Mouse (Mus musculus): ENCODE data around the gene Amotl2. TPM values are rescaled to one million over a fixed set of nuclear protein-coding genes. Genes with fewer than 3 reads are reported as not detected.
A peak's percentile ranks its signal among the peaks of the same experiment; 100 is the strongest.

The Amotl2 gene
- polyA plus RNA-seq, 1 experiment from 2014 or later, result 44.5 TPM

GRCm38 (mm10) chr9:102728469-102728747 lies 11.9 kb downstream of the Amotl2 start:
- Histone ChIP-seq H3K4me1 (ENCODE audit: control insufficient read depth, insufficient read depth, low read length) (peaks cover 36% of the 10 kb centered on the region), H3K36me3 (ENCODE audit: control insufficient read depth, insufficient read depth, low read length) (peaks cover 94% of the 10 kb centered on the region), H3K9ac (ENCODE audit: low read depth, low read length) (no peak overlapping the region), H3K4me2 (ENCODE audit: low read depth, low read length) (no peak overlapping the region), H3K27ac (replicated peaks; ENCODE audit: low read depth, low read length) (no peak overlapping the region), H3K4me3 (ENCODE audit: low read depth, low read length) (no peak overlapping the region), H3K9me3 (ENCODE audit: control insufficient read depth, low read length) (no peaks in the 10 kb centered on the region), H3K27me3 (replicated peaks; ENCODE audit: control insufficient read depth, insufficient read depth, low read length) (no peaks in the 10 kb centered on the region)
- WGBS, result 95% methylated on average over 9 of the region's 9 CpGs
- ATAC-seq (ENCODE audit: low read depth), result no peak
- DNase-seq (ENCODE audit: low spot score), result no peak

GRCm38 (mm10) chr9:102729093-102729845 lies 12.8 kb downstream of the Amotl2 start:
- Histone ChIP-seq H3K4me3 (ENCODE audit: low read depth, low read length) (no peak overlapping the region), H3K27me3 (replicated peaks; ENCODE audit: control insufficient read depth, insufficient read depth, low read length) (no peaks in the 10 kb centered on the region), H3K27ac (replicated peaks; ENCODE audit: low read depth, low read length) (no peak overlapping the region), H3K36me3 (ENCODE audit: control insufficient read depth, insufficient read depth, low read length) (peaks cover 94% of the 10 kb centered on the region), H3K9me3 (ENCODE audit: control insufficient read depth, low read length) (no peaks in the 10 kb centered on the region), H3K9ac (ENCODE audit: low read depth, low read length) (no peak overlapping the region), H3K4me2 (ENCODE audit: low read depth, low read length) (no peak overlapping the region), H3K4me1 (ENCODE audit: control insufficient read depth, insufficient read depth, low read length) (peaks cover 27% of the 10 kb centered on the region)
- no peak for DNase-seq (ENCODE audit: low spot score)
- WGBS, result 89% methylated on average over 21 of the region's 21 CpGs
- ATAC-seq (ENCODE audit: low read depth), result no peak

- Histone ChIP-seq H3K9me3 (ENCODE audit: control insufficient read depth, low read length) (no peaks in the 10 kb centered on the region), H3K27me3 (replicated peaks; ENCODE audit: control insufficient read depth, insufficient read depth, low read length) (no peaks in the 10 kb centered on the region), H3K27ac (replicated peaks; ENCODE audit: low read depth, low read length) (no peak overlapping the region), H3K4me1 (ENCODE audit: control insufficient read depth, insufficient read depth, low read length) (peaks cover 20% of the 10 kb centered on the region), H3K9ac (ENCODE audit: low read depth, low read length) (no peak overlapping the region), H3K4me3 (ENCODE audit: low read depth, low read length) (no peak overlapping the region), H3K4me2 (ENCODE audit: low read depth, low read length) (no peak overlapping the region), H3K36me3 (ENCODE audit: control insufficient read depth, insufficient read depth, low read length) (peaks cover 88% of the 10 kb centered on the region)
- 92% methylated on average over 14 of the region's 14 CpGs for WGBS
- ATAC-seq (ENCODE audit: low read depth) (no peak), DNase-seq (ENCODE audit: low spot score) (no peak)
Observed at GRCm38 (mm10) chr9:102729876-102730413, 13.5 kb downstream of the Amotl2 start.

GRCm38 (mm10) chr9:102731044-102731471 lies 14.6 kb downstream of the Amotl2 start:
- Histone ChIP-seq H3K9ac (ENCODE audit: low read depth, low read length) (no peak overlapping the region), H3K4me2 (ENCODE audit: low read depth, low read length) (no peak overlapping the region), H3K9me3 (ENCODE audit: control insufficient read depth, low read length) (no peaks in the 10 kb centered on the region), H3K36me3 (ENCODE audit: control insufficient read depth, insufficient read depth, low read length) (peaks cover 81% of the 10 kb centered on the region), H3K4me1 (ENCODE audit: control insufficient read depth, insufficient read depth, low read length) (peaks cover 9% of the 10 kb centered on the region), H3K27ac (replicated peaks; ENCODE audit: low read depth, low read length) (0 out of 2 replicates have a peak overlapping the region, but pooled peaks have one; percentile 8), H3K4me3 (ENCODE audit: low read depth, low read length) (no peak overlapping the region), H3K27me3 (replicated peaks; ENCODE audit: control insufficient read depth, insufficient read depth, low read length) (no peaks in the 10 kb centered on the region)
- no peak for ATAC-seq (ENCODE audit: low read depth)
- 69% methylated on average over 7 of the region's 7 CpGs for WGBS
- DNase-seq (ENCODE audit: low spot score), result no peak

- 81% methylated on average over 10 of the region's 10 CpGs for WGBS
- no peak for ATAC-seq (ENCODE audit: low read depth)
- H3K4me3 ChIP-seq (ENCODE audit: low read depth, low read length), result no peak overlapping the region
- no peak overlapping the region for H3K4me2 ChIP-seq (ENCODE audit: low read depth, low read length)
- H3K9me3 ChIP-seq (ENCODE audit: control insufficient read depth, low read length), result no peaks in the 10 kb centered on the region
- peaks cover 76% of the 10 kb centered on the region for H3K36me3 ChIP-seq (ENCODE audit: control insufficient read depth, insufficient read depth, low read length)
- peaks cover 3% of the 10 kb centered on the region; the same call in 1 of the 2 replicates for H3K4me1 ChIP-seq (ENCODE audit: control insufficient read depth, insufficient read depth, low read length)
- no peak for DNase-seq (ENCODE audit: low spot score)
- H3K27me3 ChIP-seq (replicated peaks; ENCODE audit: control insufficient read depth, insufficient read depth, low read length), result no peaks in the 10 kb centered on the region
- 0 out of 2 replicates have a peak overlapping the region, but pooled peaks have one; percentile 18 for H3K27ac ChIP-seq (replicated peaks; ENCODE audit: low read depth, low read length)
- H3K9ac ChIP-seq (ENCODE audit: low read depth, low read length), result no peak overlapping the region
Observed at GRCm38 (mm10) chr9:102731574-102732175, 15.2 kb downstream of the Amotl2 start.

- Histone ChIP-seq H3K4me1 (ENCODE audit: control insufficient read depth, insufficient read depth, low read length) (no peaks in the 10 kb centered on the region), H3K36me3 (ENCODE audit: control insufficient read depth, insufficient read depth, low read length) (peaks cover 69% of the 10 kb centered on the region), H3K27ac (replicated peaks; ENCODE audit: low read depth, low read length) (0 out of 2 replicates have a peak overlapping the region, but pooled peaks have one; percentile 18), H3K4me3 (ENCODE audit: low read depth, low read length) (no peak overlapping the region), H3K9ac (ENCODE audit: low read depth, low read length) (no peak overlapping the region), H3K4me2 (ENCODE audit: low read depth, low read length) (no peak overlapping the region), H3K27me3 (replicated peaks; ENCODE audit: control insufficient read depth, insufficient read depth, low read length) (no peaks in the 10 kb centered on the region), H3K9me3 (ENCODE audit: control insufficient read depth, low read length) (no peaks in the 10 kb centered on the region)
- ATAC-seq (ENCODE audit: low read depth), result no peak
- no peak for DNase-seq (ENCODE audit: low spot score)
- 64% methylated on average over 5 of the region's 5 CpGs for WGBS
Observed at GRCm38 (mm10) chr9:102732326-102732865, 15.9 kb downstream of the Amotl2 start.

GRCm38 (mm10) chr9:102733459-102733858 lies 17.0 kb downstream of the Amotl2 start:
- Histone ChIP-seq H3K9me3 (ENCODE audit: control insufficient read depth, low read length) (no peaks in the 10 kb centered on the region), H3K4me1 (ENCODE audit: control insufficient read depth, insufficient read depth, low read length) (no peaks in the 10 kb centered on the region), H3K36me3 (ENCODE audit: control insufficient read depth, insufficient read depth, low read length) (peaks cover 58% of the 10 kb centered on the region), H3K27me3 (replicated peaks; ENCODE audit: control insufficient read depth, insufficient read depth, low read length) (no peaks in the 10 kb centered on the region), H3K4me3 (ENCODE audit: low read depth, low read length) (no peak overlapping the region), H3K9ac (ENCODE audit: low read depth, low read length) (no peak overlapping the region), H3K27ac (replicated peaks; ENCODE audit: low read depth, low read length) (no peak overlapping the region; the same call in 1 of the 2 replicates), H3K4me2 (ENCODE audit: low read depth, low read length) (no peak overlapping the region)
- ATAC-seq (ENCODE audit: low read depth), result no peak
- no peak for DNase-seq (ENCODE audit: low spot score)
- 82% methylated on average over 5 of the region's 5 CpGs for WGBS

GRCm38 (mm10) chr9:102733999-102734738 lies 17.7 kb downstream of the Amotl2 start:
- 70% methylated on average over 9 of the region's 9 CpGs for WGBS
- Histone ChIP-seq H3K4me2 (ENCODE audit: low read depth, low read length) (no peak overlapping the region), H3K4me1 (ENCODE audit: control insufficient read depth, insufficient read depth, low read length) (no peaks in the 10 kb centered on the region), H3K27me3 (replicated peaks; ENCODE audit: control insufficient read depth, insufficient read depth, low read length) (no peaks in the 10 kb centered on the region), H3K4me3 (ENCODE audit: low read depth, low read length) (no peak overlapping the region), H3K9ac (ENCODE audit: low read depth, low read length) (no peak overlapping the region), H3K27ac (replicated peaks; ENCODE audit: low read depth, low read length) (no peak overlapping the region; the same call in 1 of the 2 replicates), H3K9me3 (ENCODE audit: control insufficient read depth, low read length) (no peaks in the 10 kb centered on the region), H3K36me3 (ENCODE audit: control insufficient read depth, insufficient read depth, low read length) (peaks cover 51% of the 10 kb centered on the region)
- no peak for DNase-seq (ENCODE audit: low spot score)
- no peak for ATAC-seq (ENCODE audit: low read depth)

Measured in embryonic facial prominence, embryonic 14.5 days (tissue).